Mouse (Mus musculus) midbrain, embryonic 13.5 days (tissue): ENCODE measurements around the gene Ifnar2. TPM values are rescaled to one million over a fixed set of nuclear protein-coding genes. Genes with fewer than 3 reads are reported as not detected.

Experiments
- ATAC-seq: fragments of 200-750 bp; cut with Nextera tagmentation; 2 replicates; pipeline ENCODE4 v1.8.0; 2017; ENCODE audit warnings: mild to moderate bottlenecking, moderate TSS enrichment, moderate library complexity
- H3K27ac ChIP-seq: fragments of 300-500 bp; sonication (generic); 2 replicates; pipeline ENCODE4 v1.5.1; 2015; ENCODE audit warnings: inconsistent platforms, mild to moderate bottlenecking, moderate library complexity
- H3K27me3 ChIP-seq: fragments of 300-500 bp; sonication (generic); 2 replicates; pipeline ENCODE4 v1.6.1; 2015; ENCODE audit warnings: mild to moderate bottlenecking, inconsistent platforms
- H3K36me3 ChIP-seq: fragments of 300-500 bp; sonication (generic); 2 replicates; pipeline ENCODE4 v1.6.1; 2015; ENCODE audit warnings: mild to moderate bottlenecking, inconsistent platforms
- H3K4me1 ChIP-seq: fragments of 300-500 bp; sonication (generic); replicated peaks from 2 replicates; pipeline ENCODE4 v1.6.1; 2015; ENCODE audit warnings: inconsistent platforms
- H3K4me2 ChIP-seq: fragments of 300-500 bp; sonication (generic); replicated peaks from 2 replicates; pipeline ENCODE4 v1.6.1; 2015; ENCODE audit warnings: moderate library complexity, mild to moderate bottlenecking, inconsistent platforms
- H3K4me3 ChIP-seq: fragments of 300-500 bp; sonication (generic); replicated peaks from 2 replicates; pipeline ENCODE4 v1.5.1; 2015; ENCODE audit warnings: mild to moderate bottlenecking, inconsistent platforms
- H3K9ac ChIP-seq: fragments of 300-500 bp; sonication (generic); replicated peaks from 2 replicates; pipeline ENCODE4 v1.6.1; 2015; ENCODE audit warnings: mild to moderate bottlenecking, inconsistent platforms
- H3K9me3 ChIP-seq: fragments of 300-500 bp; sonication (generic); 2 replicates; pipeline ENCODE4 v1.6.1; 2016; ENCODE audit warnings: mild to moderate bottlenecking, inconsistent platforms
- WGBS: fragments of 180-500 bp; shearing (Covaris S2); methylation state at CpG from one replicate; pipeline ENCODE4 v1.1.7; 2015; 5-methylcytosine and 5-hydroxymethylcytosine counted together
- polyA plus RNA-seq: library from polyadenylated mRNA; unstranded; fragments of >200 nt; fragmentation: Nextera tagmentation; extraction: Ambion mirVana; gene quantifications from 2 replicates; pipeline ENCODE4 v1.2.1, GENCODE M21; 2015

The Ifnar2 gene
- polyA plus RNA-seq, 1 experiment from 2014 or later = 28.3 TPM

GRCm38 (mm10) chr16:91415391-91416189, 43.0 kb downstream of the Ifnar2 start:
- H3K9ac ChIP-seq = no peak overlapping the region
- H3K4me3 ChIP-seq = no peak overlapping the region
- no peaks in the 10 kb centered on the region for H3K27me3 ChIP-seq
- H3K36me3 ChIP-seq = no peaks in the 10 kb centered on the region
- WGBS = 88% methylated on average over 9 of the region's 9 CpGs
- no peaks in the 10 kb centered on the region for H3K9me3 ChIP-seq
- H3K27ac ChIP-seq = no peak overlapping the region
- no peak overlapping the region for H3K4me2 ChIP-seq
- H3K4me1 ChIP-seq = no peaks in the 10 kb centered on the region
- ATAC-seq = no peak

- Histone ChIP-seq H3K4me2 (no peak overlapping the region), H3K27ac (no peak overlapping the region), H3K4me3 (no peak overlapping the region), H3K4me1 (no peaks in the 10 kb centered on the region), H3K36me3 (no peaks in the 10 kb centered on the region), H3K9me3 (no peaks in the 10 kb centered on the region), H3K27me3 (no peaks in the 10 kb centered on the region), H3K9ac (no peak overlapping the region)
- WGBS = 93% methylated on average over 6 of the region's 6 CpGs
- no peak for ATAC-seq
These were observed 43.8 kb downstream of the Ifnar2 start for GRCm38 (mm10) chr16:91416357-91416756.

GRCm38 (mm10) chr16:91416938-91417337, 44.4 kb downstream of the Ifnar2 start:
- Histone ChIP-seq H3K4me2 (no peak overlapping the region), H3K4me3 (no peak overlapping the region), H3K4me1 (no peaks in the 10 kb centered on the region), H3K36me3 (no peaks in the 10 kb centered on the region), H3K27ac (no peak overlapping the region), H3K9ac (no peak overlapping the region), H3K9me3 (no peaks in the 10 kb centered on the region), H3K27me3 (no peaks in the 10 kb centered on the region)
- 84% methylated on average over 7 of the region's 7 CpGs for WGBS
- no peak for ATAC-seq

- H3K4me1 ChIP-seq = no peaks in the 10 kb centered on the region
- no peak overlapping the region for H3K9ac ChIP-seq
- H3K4me2 ChIP-seq = no peak overlapping the region
- H3K27me3 ChIP-seq = no peaks in the 10 kb centered on the region
- H3K36me3 ChIP-seq = no peaks in the 10 kb centered on the region
- WGBS = 81% methylated on average over 5 of the region's 5 CpGs
- no peak overlapping the region for H3K27ac ChIP-seq
- H3K9me3 ChIP-seq = no peaks in the 10 kb centered on the region
- ATAC-seq = no peak
- H3K4me3 ChIP-seq = no peak overlapping the region
These were observed 45.9 kb downstream of the Ifnar2 start for GRCm38 (mm10) chr16:91418531-91418930.

- Histone ChIP-seq H3K36me3 (no peaks in the 10 kb centered on the region), H3K9me3 (no peaks in the 10 kb centered on the region), H3K4me2 (no peak overlapping the region), H3K9ac (no peak overlapping the region), H3K27ac (no peak overlapping the region), H3K4me3 (no peak overlapping the region), H3K27me3 (no peaks in the 10 kb centered on the region), H3K4me1 (no peaks in the 10 kb centered on the region)
- 92% methylated on average over 6 of the region's 6 CpGs for WGBS
- ATAC-seq = no peak
These were observed 53.2 kb downstream of the Ifnar2 start for GRCm38 (mm10) chr16:91425816-91426215.

- Histone ChIP-seq H3K9me3 (no peaks in the 10 kb centered on the region), H3K36me3 (no peaks in the 10 kb centered on the region), H3K9ac (no peak overlapping the region), H3K27ac (no peak overlapping the region), H3K27me3 (no peaks in the 10 kb centered on the region), H3K4me1 (no peaks in the 10 kb centered on the region), H3K4me3 (no peak overlapping the region), H3K4me2 (no peak overlapping the region)
- 84% methylated on average over 4 of the region's 4 CpGs for WGBS
- ATAC-seq = no peak
These were observed 54.0 kb downstream of the Ifnar2 start for GRCm38 (mm10) chr16:91426586-91426985.

- Histone ChIP-seq H3K4me3 (no peak overlapping the region), H3K36me3 (no peaks in the 10 kb centered on the region), H3K4me2 (no peak overlapping the region), H3K9ac (no peak overlapping the region), H3K27ac (no peak overlapping the region), H3K27me3 (no peaks in the 10 kb centered on the region), H3K4me1 (no peaks in the 10 kb centered on the region), H3K9me3 (no peaks in the 10 kb centered on the region)
- 85% methylated on average over 5 of the region's 5 CpGs for WGBS
- no peak for ATAC-seq
These were observed 54.9 kb downstream of the Ifnar2 start for GRCm38 (mm10) chr16:91427461-91427860.

GRCm38 (mm10) chr16:91428259-91428865, 55.8 kb downstream of the Ifnar2 start:
- no peaks in the 10 kb centered on the region for H3K36me3 ChIP-seq
- H3K4me2 ChIP-seq = no peak overlapping the region
- ATAC-seq = no peak
- H3K9me3 ChIP-seq = no peaks in the 10 kb centered on the region
- H3K4me1 ChIP-seq = peaks cover 4% of the 10 kb centered on the region
- 83% methylated on average over 8 of the region's 8 CpGs for WGBS
- no peak overlapping the region for H3K27ac ChIP-seq
- H3K9ac ChIP-seq = no peak overlapping the region
- no peak overlapping the region for H3K4me3 ChIP-seq
- H3K27me3 ChIP-seq = no peaks in the 10 kb centered on the region

GRCm38 (mm10) chr16:91432720-91433328, 60.2 kb downstream of the Ifnar2 start:
- Histone ChIP-seq H3K27me3 (no peaks in the 10 kb centered on the region), H3K4me2 (no peak overlapping the region), H3K4me3 (no peak overlapping the region), H3K4me1 (peaks cover 4% of the 10 kb centered on the region), H3K9ac (no peak overlapping the region), H3K27ac (no peak overlapping the region), H3K9me3 (no peaks in the 10 kb centered on the region), H3K36me3 (no peaks in the 10 kb centered on the region)
- ATAC-seq = no peak
- WGBS = 31% methylated on average over 5 of the region's 5 CpGs

- no peak overlapping the region for H3K4me3 ChIP-seq
- H3K36me3 ChIP-seq = no peaks in the 10 kb centered on the region
- H3K27me3 ChIP-seq = no peaks in the 10 kb centered on the region
- peaks cover 4% of the 10 kb centered on the region for H3K4me1 ChIP-seq
- no peak overlapping the region for H3K4me2 ChIP-seq
- no peaks in the 10 kb centered on the region for H3K9me3 ChIP-seq
- no peak overlapping the region for H3K27ac ChIP-seq
- H3K9ac ChIP-seq = no peak overlapping the region
- 69% methylated on average over 8 of the region's 8 CpGs for WGBS
- no peak for ATAC-seq
These were observed 60.8 kb downstream of the Ifnar2 start for GRCm38 (mm10) chr16:91433329-91433933.

- no peaks in the 10 kb centered on the region for H3K27me3 ChIP-seq
- no peak overlapping the region for H3K4me2 ChIP-seq
- H3K27ac ChIP-seq = no peak overlapping the region
- peaks cover 4% of the 10 kb centered on the region for H3K4me1 ChIP-seq
- no peak overlapping the region for H3K9ac ChIP-seq
- no peaks in the 10 kb centered on the region for H3K36me3 ChIP-seq
- 98% methylated on average over 3 of the region's 3 CpGs for WGBS
- H3K4me3 ChIP-seq = no peak overlapping the region
- no peak for ATAC-seq
- H3K9me3 ChIP-seq = no peaks in the 10 kb centered on the region
These were observed 61.5 kb downstream of the Ifnar2 start for GRCm38 (mm10) chr16:91434119-91434518.

- H3K27me3 ChIP-seq = no peaks in the 10 kb centered on the region
- 74% methylated on average over 3 of the region's 3 CpGs for WGBS
- H3K9me3 ChIP-seq = no peaks in the 10 kb centered on the region
- ATAC-seq = no peak
- H3K4me3 ChIP-seq = no peak overlapping the region
- H3K4me2 ChIP-seq = no peak overlapping the region
- H3K36me3 ChIP-seq = no peaks in the 10 kb centered on the region
- H3K4me1 ChIP-seq = no peaks in the 10 kb centered on the region; the same call in 1 of the 2 replicates
- no peak overlapping the region for H3K9ac ChIP-seq
- H3K27ac ChIP-seq = no peak overlapping the region
These were observed 65.5 kb downstream of the Ifnar2 start for GRCm38 (mm10) chr16:91438081-91438480.
